Mouse (Mus musculus) lung, postnatal 0 days (tissue): Measurements from ENCODE around the gene Trpc4ap.
A peak's percentile ranks its signal among the peaks of the same experiment; 100 is the strongest.

Experiments used
- CTCF ChIP-seq: IDR thresholded peaks from 2 replicates; pipeline ENCODE4 v1.5.1; 2016; ENCODE audit warnings: antibody characterized with exemption, mild to moderate bottlenecking
- EP300 ChIP-seq: IDR thresholded peaks from 2 replicates; pipeline ENCODE4 v1.6.1; 2016; ENCODE audit warnings: antibody characterized with exemption, mild to moderate bottlenecking, control low read depth

- no peak for TF ChIP-seq CTCF
- peak; percentile 39; the same call in 1 of the 2 replicates for TF ChIP-seq EP300
Measured at GRCm38 (mm10) chr2:155592137-155592853, 99.9 kb downstream of the Trpc4ap start, which contains the start of gene Gss.
